Comparison of ENCODE assay signal across 9 mouse cellular contexts in genomic region chr17:5397148-5398007, GRCm38 (mm10). TPM values are rescaled to one million over a fixed set of nuclear protein-coding genes. Genes with fewer than 3 reads are reported as not detected.
A peak's percentile ranks its signal among the peaks of the same experiment; 100 is the strongest.
DNase-seq lines count a peak whose midpoint lies in the region; ATAC-seq and TF ChIP-seq lines count a peak whose summit lies in the region.
"Had no signal": no experiment of that assay in that cellular context is flagged by ENCODE, and none has a peak within 500 bp of the region (broad histone marks: within the 10 kb centered on the region; RNA-seq: fewer than 3 reads in every experiment).

No protein-coding gene starts in this region.

- no peak overlapping the region for H3K27ac ChIP-seq in forebrain, postnatal 0 days (ENCODE audit: low read depth, low read length)
- H3K27ac ChIP-seq in lung, embryonic 14.5 days (ENCODE audit: low read depth): no peak overlapping the region
- no peak overlapping the region for H3K27ac ChIP-seq in thymus, adult 2 months (ENCODE audit: control insufficient read depth, insufficient read depth, low read length)

- 0 out of 2 replicates have a peak, but pooled peaks have one; percentile 28 for ATAC-seq in G1E (ENCODE audit: extremely low read depth, insufficient number of reproducible peaks, low FRiP score, poor library complexity, severe bottlenecking)
- ATAC-seq in forebrain, postnatal 0 days: peak; percentile 82
- ATAC-seq in hematopoietic stem cell, adult 5-6 weeks (replicated peaks in 1 of 2; ENCODE audit: insufficient read depth in 1 of 2, low FRiP score in 2 of 2, low TSS enrichment in 1 of 2, low read depth in 1 of 2, poor library complexity in 2 of 2, severe bottlenecking in 2 of 2): peak; percentile 79 to 89
- ATAC-seq in lung, embryonic 14.5 days (ENCODE audit: insufficient read depth): peak; percentile 82

- H3K9me3 ChIP-seq in G1E (replicated peaks): no peaks in the 10 kb centered on the region
- 0 out of 2 replicates have a peak, but pooled peaks cover 4% of the 10 kb centered on the region for H3K9me3 ChIP-seq in forebrain, postnatal 0 days (ENCODE audit: low read length)
- no peaks in the 10 kb centered on the region for H3K9me3 ChIP-seq in lung, embryonic 14.5 days (ENCODE audit: low read depth, low read length)

- H3K4me2 ChIP-seq in forebrain, postnatal 0 days (ENCODE audit: low read depth): peak overlapping the region; percentile 29
- peak overlapping the region; percentile 21; the same call in 1 of the 2 replicates for H3K4me2 ChIP-seq in lung, embryonic 14.5 days

- H3K36me3 ChIP-seq in G1E (replicated peaks): no peaks in the 10 kb centered on the region
- H3K36me3 ChIP-seq in forebrain, postnatal 0 days (ENCODE audit: insufficient read depth): no peaks in the 10 kb centered on the region
- H3K36me3 ChIP-seq in lung, embryonic 14.5 days (ENCODE audit: insufficient read depth): no peaks in the 10 kb centered on the region
- H3K36me3 ChIP-seq in thymus, adult 2 months (ENCODE audit: control insufficient read depth, insufficient read depth, low read length): no peaks in the 10 kb centered on the region

- TF ChIP-seq CTCF in G1E (IDR thresholded peaks at IDR 0.05; ENCODE audit: low read depth, low read length): peak; percentile 96
- peak; percentile 100 for TF ChIP-seq CTCF in forebrain, postnatal 0 days (IDR thresholded peaks at IDR 0.05; ENCODE audit: low read depth)
- peak; percentile 99 for TF ChIP-seq CTCF in lung, embryonic 14.5 days (IDR thresholded peaks at IDR 0.05; ENCODE audit: low read depth)
- peak; percentile 97 for TF ChIP-seq CTCF in thymus, adult 2 months (IDR thresholded peaks at IDR 0.05; ENCODE audit: borderline replicate concordance, control insufficient read depth, extremely low read depth, insufficient read depth, low read length, poor library complexity)

- DNase-seq in G1E (ENCODE audit: low spot score): peak; percentile 65
- peak; percentile 87 to 93 for DNase-seq in cerebellum, adult 18-20 months
- DNase-seq in forebrain, postnatal 0 days: peak; percentile 94
- DNase-seq in layer of hippocampus, adult 8-10 months (ENCODE audit: low spot score in 2 of 2): peak; percentile 62 to 89
- DNase-seq in lung, embryonic 14.5 days: peak; percentile 96
- peak; percentile 58 for DNase-seq in ovary, adult 18-20 months (ENCODE audit: low spot score)
- peak; percentile 84 for DNase-seq in thymus, adult 2 months

- peaks cover 9% of the 10 kb centered on the region for H3K4me1 ChIP-seq in G1E (ENCODE audit: insufficient read depth, low read depth, low read length)
- no peaks in the 10 kb centered on the region for H3K4me1 ChIP-seq in forebrain, postnatal 0 days (ENCODE audit: insufficient read depth)
- no peaks in the 10 kb centered on the region; the same call in 1 of the 2 replicates for H3K4me1 ChIP-seq in lung, embryonic 14.5 days (ENCODE audit: insufficient read depth)
- H3K4me1 ChIP-seq in thymus, adult 2 months (replicated peaks; ENCODE audit: control insufficient read depth, insufficient read depth, low read length): no peaks in the 10 kb centered on the region; the same call in 1 of the 2 replicates

- TF ChIP-seq POLR2A in thymus, adult 2 months (IDR thresholded peaks at IDR 0.05; ENCODE audit: control insufficient read depth, extremely low read depth, insufficient read depth, low read length, poor library complexity): no peak

- 29% methylated on average over 33 of the region's 33 CpGs for WGBS in forebrain, postnatal 0 days
- WGBS in lung, embryonic 14.5 days: 28% methylated on average over 33 of the region's 33 CpGs
- 34% methylated on average over 33 of the region's 33 CpGs for WGBS in thymus, adult 2 months

- H3K9ac ChIP-seq in forebrain, postnatal 0 days: no peak overlapping the region
- peak overlapping the region; percentile 9; the same call in 1 of the 2 replicates for H3K9ac ChIP-seq in lung, embryonic 14.5 days

- no peak overlapping the region; the same call in 1 of the 2 replicates for H3K4me3 ChIP-seq in G1E (ENCODE audit: low read depth, low read length)
- H3K4me3 ChIP-seq in forebrain, postnatal 0 days (ENCODE audit: low read depth, low read length): no peak overlapping the region
- no peak overlapping the region for H3K4me3 ChIP-seq in lung, embryonic 14.5 days (ENCODE audit: low read depth, low read length)
- no peak overlapping the region for H3K4me3 ChIP-seq in thymus, adult 2 months (ENCODE audit: control insufficient read depth, insufficient read depth, low read length)
- H3K4me3 ChIP-seq: myocyte had no signal

- peaks cover 50% of the 10 kb centered on the region for H3K27me3 ChIP-seq in G1E (ENCODE audit: insufficient read depth, low read length)
- H3K27me3 ChIP-seq in forebrain, postnatal 0 days (ENCODE audit: insufficient read depth, low read length): no peaks in the 10 kb centered on the region
- H3K27me3 ChIP-seq in lung, embryonic 14.5 days (ENCODE audit: insufficient read depth, low read length): no peaks in the 10 kb centered on the region
- no peaks in the 10 kb centered on the region for H3K27me3 ChIP-seq in thymus, adult 2 months (ENCODE audit: control insufficient read depth, insufficient read depth, low read length)

RNA-seq across cellular contexts. Expression of gene Ldhal6b, which starts 21.2 kb away (rescaled TPM):
- total RNA-seq in G1E (2014; fragmentation: Nextera tagmentation) (1.4 TPM in 1 of 2 replicates, not detected in the other), G1E (2017) (1.3 and 1.7 TPM in 2 replicates)
- 0.05 TPM in 1 of 2 replicates, not detected in the other for polyA plus RNA-seq in G1E (2012)
- 0.15 and 1.3 TPM in 2 replicates for total RNA-seq in forebrain, postnatal 0 days (2014; rRNA removed)
- polyA plus RNA-seq in forebrain, postnatal 0 days (2015; fragmentation: Nextera tagmentation; extraction: Ambion mirVana): 0.16 TPM in 1 of 2 replicates, not detected in the other
- 1.4 TPM in 1 of 2 replicates, not detected in the other for total RNA-seq in hematopoietic stem cell, adult 5-6 weeks (2017)
- 1 to 10 TPM; 1.5 to 2.0 (median 1.8) TPM for total RNA-seq in layer of hippocampus, adult 8-10 months (2022)
- polyA plus RNA-seq in lung, embryonic 14.5 days (2014; fragmentation: Nextera tagmentation; extraction: Ambion mirVana): not detected in 2 replicates
- 1.4 TPM in 2 replicates for polyA plus RNA-seq in thymus, adult 2 months (2012; rRNA removed)

RNA-seq across cellular contexts. Expression of gene Tmem242, which starts 42.7 kb away (rescaled TPM):
- total RNA-seq in G1E (2014; fragmentation: Nextera tagmentation): 73.1 and 80.0 TPM in 2 replicates
- 52.6 and 65.3 TPM in 2 replicates for total RNA-seq in G1E (2017)
- polyA plus RNA-seq in G1E (2012): 10.2 and 22.7 TPM in 2 replicates
- total RNA-seq in forebrain, postnatal 0 days (2014; rRNA removed): 96.4 and 180 TPM in 2 replicates
- polyA plus RNA-seq in forebrain, postnatal 0 days (2015; fragmentation: Nextera tagmentation; extraction: Ambion mirVana): 122 and 123 TPM in 2 replicates
- total RNA-seq in hematopoietic stem cell, adult 5-6 weeks (2017): 25.4 and 54.9 TPM in 2 replicates
- total RNA-seq in layer of hippocampus, adult 8-10 months (2022): 10 to 100 TPM; 69.3 to 73.1 (median 71.8) TPM
- 127 and 130 TPM in 2 replicates for polyA plus RNA-seq in lung, embryonic 14.5 days (2014; fragmentation: Nextera tagmentation; extraction: Ambion mirVana)
- 9.2 and 10.1 TPM in 2 replicates for polyA plus RNA-seq in thymus, adult 2 months (2012; rRNA removed)

Comparison
In these comparisons a context has a peak if more than half of its experiments do, and no peak if none do; other contexts are left out.
1. ATAC-seq: peak in every context shown above with its lines; median percentile 84 in hematopoietic stem cell, adult 5-6 weeks; 82 in forebrain, postnatal 0 days; 82 in lung, embryonic 14.5 days; 28 in G1E.